Mouse (Mus musculus): ENCODE data around the gene Mff.
A peak's percentile ranks its signal among the peaks of the same experiment; 100 is the strongest.

Mff gene

DNA sequence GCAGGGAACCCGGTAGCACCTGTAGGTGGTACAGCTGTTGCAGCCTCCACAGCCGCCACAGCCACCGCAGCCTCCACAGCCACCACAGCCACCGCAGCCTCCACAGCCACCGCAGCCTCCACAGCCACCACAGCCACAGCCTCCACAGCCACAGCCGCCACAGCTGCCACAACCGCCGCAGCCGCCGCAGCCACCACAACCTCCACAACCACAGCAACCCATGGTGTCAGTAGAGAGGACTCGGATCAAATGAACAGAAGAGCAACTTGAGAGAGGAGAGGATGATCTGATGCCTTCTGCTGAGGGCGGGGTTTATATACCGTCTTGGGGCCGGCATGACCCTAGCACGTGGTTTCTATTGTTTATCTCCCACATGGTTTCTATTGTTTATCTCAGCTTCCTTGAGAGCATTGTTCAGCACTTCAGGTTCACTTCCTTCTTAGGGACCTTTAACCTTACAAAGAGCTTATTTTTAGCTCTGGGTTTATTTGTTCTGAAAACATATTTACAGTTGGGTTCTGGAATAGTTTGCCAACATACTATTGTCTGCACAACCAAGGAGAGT, 46.4 kb downstream of the Mff start, which contains the start of gene Gm47791:
Gene Gm47791, minus strand, starts transcription at position 222 of the 565 bp plus-strand sequence.
- DNase-seq (ENCODE audit: low read depth, low spot score) = no peak

DNA sequence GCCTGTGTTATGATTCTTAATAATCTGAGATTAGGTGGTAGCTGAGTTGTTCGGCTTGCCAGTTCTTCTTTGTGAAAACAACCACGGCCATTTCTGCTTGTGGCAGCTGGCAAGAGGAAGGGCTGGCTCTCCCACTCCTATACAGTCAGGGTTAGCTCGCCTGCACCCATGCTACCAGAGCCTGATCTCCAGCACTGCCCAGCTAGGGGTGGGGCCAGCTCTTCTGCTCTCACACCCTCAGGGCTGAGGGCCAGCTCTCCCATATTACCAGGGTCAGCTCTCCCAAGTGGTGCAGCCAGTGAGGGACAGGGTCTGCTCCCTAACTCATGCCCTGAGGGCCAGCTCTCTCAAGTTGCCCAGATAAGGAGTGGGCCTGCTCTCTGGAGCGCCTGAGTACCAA, 47.7 kb downstream of the Mff start:
- DNase-seq (ENCODE audit: low read depth, low spot score) = no peak

DNA sequence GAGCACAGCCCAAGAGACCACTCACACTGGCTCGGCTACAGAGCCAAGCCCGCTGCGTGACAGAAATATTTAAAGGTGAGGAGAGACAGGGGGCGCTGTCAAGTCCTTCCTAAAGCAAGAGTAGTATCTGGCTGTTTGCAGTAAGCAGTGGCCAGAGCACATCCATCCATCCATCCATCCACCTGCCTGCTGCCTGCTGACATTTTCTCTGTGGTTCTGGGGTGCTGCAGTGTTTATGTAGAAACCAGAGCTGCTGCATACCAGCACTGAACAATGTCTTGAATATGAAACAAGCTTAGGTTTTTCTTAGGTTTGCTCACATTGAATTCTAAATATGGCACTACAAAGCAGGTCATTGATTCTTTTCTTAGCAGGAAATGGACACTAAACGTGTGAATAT, 48.5 kb downstream of the Mff start:
- no peak for DNase-seq (ENCODE audit: low read depth, low spot score)

DNA sequence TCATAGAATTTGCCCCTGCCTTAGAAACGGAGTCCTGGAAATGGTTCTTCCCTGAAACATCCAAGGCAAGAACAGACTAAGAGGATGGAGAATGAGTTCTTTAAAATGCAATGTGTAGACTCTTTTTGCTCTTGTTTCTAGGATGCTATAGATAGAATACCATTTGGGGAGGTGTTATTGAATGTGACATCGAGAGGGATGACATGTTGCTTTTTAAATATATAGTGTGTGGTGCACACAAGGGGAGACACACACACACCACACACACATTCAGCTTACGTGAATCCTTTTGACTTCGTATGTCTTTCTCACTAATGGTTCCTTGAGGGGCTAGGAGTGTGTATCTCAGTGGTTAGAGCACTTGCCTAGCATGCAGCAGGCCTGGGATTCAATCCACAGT, 50.6 kb downstream of the Mff start:
- no peak for DNase-seq (ENCODE audit: low read depth, low spot score)

GRCm38 (mm10) chr1:82779388-82779966, 54.8 kb downstream of the Mff start:
- DNase-seq (ENCODE audit: low read depth, low spot score) = no peak

DNA sequence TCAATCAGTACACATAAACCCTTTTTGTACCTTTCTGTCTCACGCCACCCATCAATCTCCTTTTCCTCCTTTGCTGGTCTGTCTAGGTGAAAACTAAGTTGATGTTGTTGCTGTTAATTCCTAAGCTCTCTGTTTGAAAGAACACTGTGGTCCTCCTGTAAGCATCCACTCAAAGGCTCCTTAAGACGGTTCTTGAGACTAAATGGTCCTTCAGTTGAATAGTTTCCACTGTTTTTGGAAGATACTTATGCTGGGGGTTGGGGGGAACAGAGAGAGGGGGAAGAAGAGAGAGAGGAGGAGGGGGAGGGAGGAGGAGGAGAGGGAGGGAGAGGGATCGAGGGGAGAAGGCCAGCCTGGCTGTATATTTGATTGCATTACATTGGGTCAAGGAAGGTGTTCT, 58.9 kb downstream of the Mff start:
- no peak for DNase-seq (ENCODE audit: low read depth, low spot score)

DNA sequence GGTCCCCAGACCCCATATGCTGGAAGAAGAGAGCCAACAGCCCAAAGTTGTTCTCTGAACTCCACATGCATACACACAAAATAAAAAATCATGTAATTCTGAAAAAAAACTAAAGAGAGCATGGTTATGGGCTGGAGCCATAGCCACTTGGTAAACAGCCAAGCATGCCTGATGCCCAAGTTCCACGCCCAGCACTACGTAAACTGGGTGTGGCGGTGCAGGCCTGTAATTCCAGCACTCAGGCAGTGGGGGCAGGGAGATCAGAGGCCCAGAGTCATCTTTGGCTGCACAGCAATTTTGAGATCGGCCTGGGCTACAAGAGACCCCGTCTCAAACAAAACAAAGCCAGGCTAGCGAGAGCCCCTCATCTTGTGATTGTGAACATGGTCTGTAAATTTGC, 60.9 kb downstream of the Mff start:
- DNase-seq (ENCODE audit: low read depth, low spot score) = no peak

- peak; percentile 69 for DNase-seq (ENCODE audit: low read depth, low spot score)
Observed at GRCm38 (mm10) chr1:82787414-82787813, 62.7 kb downstream of the Mff start.

DNA sequence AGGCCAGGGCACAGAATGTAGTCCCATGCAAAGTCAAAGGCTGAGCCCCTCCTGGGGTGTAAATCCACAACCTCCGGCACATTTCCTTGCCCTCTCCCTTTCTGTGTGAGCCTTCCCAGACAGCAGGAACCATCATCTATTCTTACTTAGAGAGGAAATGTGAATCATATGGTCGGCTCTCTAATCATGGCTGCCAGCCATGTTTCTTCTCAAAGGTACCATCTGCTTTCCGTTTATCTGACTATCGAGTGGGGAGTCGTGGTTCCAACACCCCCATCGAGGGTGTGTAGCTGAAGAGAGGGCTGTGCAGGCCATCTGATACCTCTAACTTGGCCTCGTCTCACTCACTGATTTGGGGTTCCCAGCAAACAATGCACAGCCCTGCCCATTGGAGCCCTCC, 63.4 kb downstream of the Mff start:
- no peak for DNase-seq (ENCODE audit: low read depth, low spot score)

DNA sequence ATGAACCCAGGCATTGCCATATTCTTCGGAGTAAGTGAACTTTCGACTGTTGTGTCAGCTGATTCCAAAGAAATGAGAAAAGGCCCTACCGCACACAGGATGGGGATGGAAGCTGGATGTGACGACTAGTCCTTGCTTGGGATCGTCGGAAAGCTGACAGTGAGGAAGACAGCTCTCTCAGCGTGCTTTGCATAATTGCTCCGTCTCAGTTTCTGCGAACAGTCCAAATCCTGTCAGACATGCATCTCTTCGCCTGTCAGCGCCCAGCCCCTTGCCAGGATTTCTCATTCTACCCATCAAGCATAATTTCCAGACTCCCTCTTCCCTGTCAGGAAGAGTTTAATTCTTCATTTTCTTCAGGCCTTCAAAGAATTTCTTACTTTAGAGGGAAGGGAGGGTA, 66.4 kb downstream of the Mff start:
- DNase-seq (ENCODE audit: low read depth, low spot score) = no peak

- DNase-seq (ENCODE audit: low read depth, low spot score) = no peak
Observed at GRCm38 (mm10) chr1:82792238-82792637, 67.5 kb downstream of the Mff start.

DNA sequence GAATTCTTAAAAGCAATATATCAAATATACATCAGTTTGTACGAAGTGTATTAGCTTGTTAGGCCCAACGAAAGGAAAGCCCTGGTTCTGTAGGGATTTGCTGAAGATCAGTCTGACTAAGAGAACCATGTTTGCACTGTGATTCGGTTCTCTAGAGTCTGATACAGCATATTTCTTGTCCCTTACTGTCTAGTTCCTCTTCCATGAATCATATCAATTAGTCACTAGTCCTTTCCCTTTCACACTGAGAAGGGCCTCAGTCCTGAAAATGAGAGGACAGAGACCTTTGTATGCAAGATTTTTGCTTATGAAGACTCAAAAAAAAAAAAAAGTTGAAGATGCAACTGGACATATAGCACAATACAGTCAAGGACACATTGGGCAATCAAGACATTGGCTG, 68.4 kb downstream of the Mff start:
- no peak for DNase-seq (ENCODE audit: low read depth, low spot score)

GRCm38 (mm10) chr1:82793986-82794385, 69.3 kb downstream of the Mff start:
- no peak for DNase-seq (ENCODE audit: low read depth, low spot score)

DNA sequence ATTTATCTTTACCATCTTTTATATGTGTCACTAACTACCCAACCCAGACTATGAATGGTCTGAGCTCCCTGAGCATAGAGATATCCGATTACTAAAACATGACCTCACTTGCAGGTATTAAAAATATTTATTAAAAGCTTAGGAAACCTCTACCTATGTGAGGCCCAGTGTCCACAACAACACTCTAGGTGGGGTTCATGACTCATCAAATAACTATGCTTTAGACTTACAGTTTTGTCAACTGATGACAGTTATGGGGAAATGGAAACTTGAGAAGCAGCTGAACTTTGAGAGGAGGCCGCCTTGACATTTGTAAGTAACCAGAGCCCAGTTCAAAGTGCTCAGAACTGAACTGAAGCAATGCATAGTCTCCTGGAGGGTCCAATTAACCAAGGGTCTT, 70.5 kb downstream of the Mff start:
- no peak for DNase-seq (ENCODE audit: low read depth, low spot score)

DNA sequence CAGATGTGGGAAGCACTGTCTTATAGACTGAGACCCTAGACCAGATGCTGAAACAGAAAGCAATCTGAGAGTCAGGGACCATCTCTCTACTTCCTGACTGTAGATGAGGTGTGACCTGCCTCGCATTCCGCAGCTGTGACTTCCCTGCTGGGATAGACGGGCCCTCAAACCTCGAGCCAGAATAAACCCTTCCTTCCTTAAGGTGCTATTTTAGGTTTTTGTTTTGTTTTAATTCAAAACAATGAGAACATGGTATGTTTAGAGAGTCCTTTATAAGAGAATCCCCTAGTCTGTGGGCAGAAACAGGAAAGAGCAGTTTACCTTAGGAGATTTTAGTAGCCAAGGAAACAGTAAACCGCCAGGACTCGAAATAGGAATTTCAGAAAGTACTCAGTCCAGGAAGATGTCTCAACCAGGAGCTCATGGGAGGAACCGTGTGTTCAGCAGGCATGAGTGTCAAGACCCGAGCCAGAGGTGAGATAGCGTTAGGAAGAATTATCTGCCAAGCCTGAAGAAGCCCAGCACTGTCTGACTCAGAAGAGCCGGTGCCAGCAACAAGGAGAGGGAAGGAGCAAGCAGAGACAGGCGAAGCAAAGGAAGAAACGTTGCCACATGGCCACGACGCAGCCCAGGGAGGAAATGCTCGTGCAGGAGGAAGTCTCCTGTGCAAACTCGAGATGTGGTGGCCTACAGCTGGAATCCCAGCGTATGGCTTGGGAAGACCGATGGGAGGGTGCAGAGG, 71.2 kb downstream of the Mff start:
- no peak for DNase-seq (ENCODE audit: low read depth, low spot score)

GRCm38 (mm10) chr1:82797088-82797487, 72.4 kb downstream of the Mff start:
- no peak for DNase-seq (ENCODE audit: low read depth, low spot score)

DNA sequence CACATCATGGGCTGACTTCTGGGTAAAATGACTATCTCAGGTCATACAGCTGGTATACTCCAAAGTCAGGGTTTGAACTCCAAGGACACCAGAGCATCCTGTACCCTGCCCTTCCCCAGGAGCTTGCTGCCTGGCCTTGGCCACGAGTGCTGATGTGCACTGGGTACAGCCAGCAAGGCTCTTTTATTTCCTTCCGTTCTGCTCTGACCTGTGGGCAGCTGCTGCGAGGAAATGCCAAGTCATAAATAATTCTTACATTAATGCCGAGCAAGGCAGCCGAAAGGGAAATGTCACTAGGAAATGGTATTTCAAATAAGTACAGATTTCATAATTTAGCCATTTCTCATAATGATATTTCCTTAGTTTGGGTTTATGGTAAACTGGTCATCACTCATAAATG, 73.6 kb downstream of the Mff start:
- DNase-seq (ENCODE audit: low read depth, low spot score) = no peak

DNA sequence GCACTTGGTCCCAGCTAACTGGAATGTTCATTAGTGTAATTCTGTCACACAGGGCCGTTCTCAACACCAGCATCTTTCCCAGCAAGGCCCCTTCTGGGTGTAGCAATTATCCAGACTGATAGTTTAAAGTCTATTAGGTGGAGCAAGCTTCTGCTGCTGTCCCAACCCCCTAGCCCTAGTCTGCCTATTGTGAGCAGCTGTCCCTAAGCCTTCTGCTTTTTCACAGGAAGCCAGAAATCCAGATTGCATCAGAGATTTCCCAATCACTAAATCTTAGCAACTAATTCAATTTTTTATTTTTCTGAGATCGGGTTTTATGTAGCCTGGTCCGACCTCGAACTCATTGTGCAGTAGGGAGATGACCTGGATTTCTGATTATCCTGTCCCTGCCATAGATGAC, 74.2 kb downstream of the Mff start:
- no peak for DNase-seq (ENCODE audit: low read depth, low spot score)

DNA sequence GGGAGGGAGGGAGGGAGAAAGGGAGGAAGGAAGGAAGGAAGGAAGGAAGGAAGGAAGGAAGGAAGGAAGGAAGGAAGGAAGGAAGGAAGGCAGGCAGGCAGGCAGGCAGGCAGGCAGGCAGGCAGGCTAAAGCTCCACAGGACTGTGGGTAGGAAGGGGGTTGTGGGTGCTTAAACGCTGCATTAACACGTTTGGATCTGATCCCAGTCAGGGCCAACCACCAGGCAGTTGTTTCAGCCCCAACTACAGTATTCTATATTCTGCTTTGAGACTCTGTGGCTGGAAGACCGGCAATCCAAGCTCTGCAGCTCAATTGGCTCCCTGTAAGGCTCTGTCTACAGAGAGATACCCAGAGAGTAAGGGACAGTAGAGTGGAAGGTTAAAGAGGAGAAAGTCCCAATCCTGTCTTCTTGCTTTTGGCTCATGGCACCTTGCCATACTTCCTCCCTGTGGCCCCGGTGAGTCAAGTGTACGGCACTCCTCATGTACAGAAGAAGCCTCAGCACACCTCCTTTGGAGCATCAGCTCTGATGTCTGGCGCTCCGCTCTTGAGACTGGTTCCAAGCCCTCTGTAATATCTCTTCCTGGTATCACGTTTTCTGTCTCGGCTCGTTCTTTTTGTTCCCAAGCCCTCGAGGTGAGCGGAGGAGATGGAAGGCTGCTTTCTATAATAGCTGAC, 76.6 kb downstream of the Mff start:
- DNase-seq (ENCODE audit: low read depth, low spot score) = no peak

Measured in forelimb bud, embryonic 11.5 days (tissue).